Mouse (Mus musculus) right cerebral cortex, postnatal 4 days (tissue): ENCODE results near the gene Nudt4.
A peak's percentile ranks its signal among the peaks of the same experiment; 100 is the strongest.

ENCODE experiments used
- DNase-seq: peaks from one replicate; pipeline ENCODE4 v3.0.0-alpha.2; 2022

The Nudt4 gene

GRCm38 (mm10) chr10:95535399-95536221, 28.3 kb downstream of the Nudt4 start:
- DNase-seq, result no peak

GRCm38 (mm10) chr10:95533382-95533781, 30.6 kb downstream of the Nudt4 start:
- DNase-seq, result no peak

GRCm38 (mm10) chr10:95532916-95533315, 31.0 kb downstream of the Nudt4 start:
- DNase-seq, result no peak

- no peak for DNase-seq
Measured at GRCm38 (mm10) chr10:95530551-95531121, 33.3 kb downstream of the Nudt4 start.

GRCm38 (mm10) chr10:95526495-95527122, 37.3 kb downstream of the Nudt4 start:
- DNase-seq, result no peak

GRCm38 (mm10) chr10:95525871-95526270, 38.1 kb downstream of the Nudt4 start:
- DNase-seq, result no peak

- no peak for DNase-seq
Measured at GRCm38 (mm10) chr10:95525037-95525675, 38.8 kb downstream of the Nudt4 start.

- DNase-seq, result no peak
Measured at GRCm38 (mm10) chr10:95517656-95518055, 46.3 kb downstream of the Nudt4 start.

GRCm38 (mm10) chr10:95515293-95515931, 48.5 kb downstream of the Nudt4 start:
- no peak for DNase-seq

- DNase-seq, result peak; percentile 98
Measured at GRCm38 (mm10) chr10:95514656-95515292, 49.2 kb downstream of the Nudt4 start, which contains the start of gene Ube2n. Ube2n (plus strand) TSS chr10:95515145.

- DNase-seq, result peak; percentile 11
Measured at GRCm38 (mm10) chr10:95513768-95514556, 50.0 kb downstream of the Nudt4 start.

GRCm38 (mm10) chr10:95512635-95513034, 51.3 kb downstream of the Nudt4 start:
- no peak for DNase-seq

- DNase-seq, result no peak
Measured at GRCm38 (mm10) chr10:95509263-95509662, 54.7 kb downstream of the Nudt4 start.

GRCm38 (mm10) chr10:95508793-95509192, 55.2 kb downstream of the Nudt4 start:
- DNase-seq, result no peak

GRCm38 (mm10) chr10:95508126-95508525, 55.8 kb downstream of the Nudt4 start:
- DNase-seq, result no peak

- DNase-seq, result no peak
Measured at GRCm38 (mm10) chr10:95504341-95504740, 59.6 kb downstream of the Nudt4 start.

GRCm38 (mm10) chr10:95503443-95504235, 60.3 kb downstream of the Nudt4 start:
- no peak for DNase-seq

GRCm38 (mm10) chr10:95501463-95502081, 62.4 kb downstream of the Nudt4 start, which contains the start of gene Mrpl42:
Mrpl42 (minus strand) TSS chr10:95501940.
- DNase-seq, result peak; percentile 84

- no peak for DNase-seq
Measured at GRCm38 (mm10) chr10:95501033-95501432, 62.9 kb downstream of the Nudt4 start.
